Mouse (Mus musculus): Measurements from ENCODE around the gene Pik3r5. TPM values are rescaled to one million over a fixed set of nuclear protein-coding genes. Genes with fewer than 3 reads are reported as not detected.

Pik3r5 gene
- total and polyA plus RNA-seq, 2 experiments from 2014 or later = 0.82 to 2.0 TPM

DNA sequence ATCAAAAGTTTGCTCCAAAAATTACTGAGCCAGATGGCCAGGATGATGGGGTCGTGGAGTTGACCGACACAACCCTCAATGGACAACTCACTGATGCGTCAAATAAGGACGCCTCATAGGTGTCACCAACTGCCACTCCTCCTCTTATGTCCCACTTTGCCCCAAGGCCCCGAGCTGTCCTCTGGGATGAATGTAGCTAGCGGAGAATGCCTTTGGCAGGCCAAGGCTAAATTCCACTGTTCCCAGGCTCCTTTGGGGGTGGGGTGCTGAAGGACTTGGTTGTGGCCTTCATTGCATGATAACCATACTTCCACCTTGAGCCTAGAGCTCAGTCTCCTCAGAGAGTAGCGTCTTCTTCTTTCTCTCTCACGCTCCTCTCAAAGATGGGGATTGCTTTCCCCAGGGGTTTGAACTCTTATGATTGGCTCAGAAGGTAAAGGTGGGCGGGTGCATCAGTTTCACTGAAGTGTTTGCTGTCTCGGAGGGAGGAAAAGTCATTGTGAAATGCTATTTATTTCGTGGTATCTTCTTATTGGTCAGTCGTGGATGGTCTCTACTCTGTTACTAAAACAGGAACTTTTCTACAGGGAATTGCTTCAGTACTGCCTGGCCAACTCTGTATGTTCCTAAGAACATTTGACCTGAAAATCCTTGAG, 11.2 kb downstream of the Pik3r5 start:
- H3K27ac ChIP-seq (ENCODE audit: low read depth) = no peak overlapping the region
- TF ChIP-seq EP300 (IDR thresholded peaks at IDR 0.05; ENCODE audit: low read depth) = no peak
- TF ChIP-seq CTCF (IDR thresholded peaks at IDR 0.05; ENCODE audit: low read depth) = no peak
- H3K4me1 ChIP-seq (ENCODE audit: control insufficient read depth, insufficient read depth) = no peaks in the 10 kb centered on the region
- H3K36me3 ChIP-seq (replicated peaks; ENCODE audit: control insufficient read depth, insufficient read depth, low read length) = no peaks in the 10 kb centered on the region
- H3K4me3 ChIP-seq (ENCODE audit: low read depth, low read length) = no peak overlapping the region
- H3K9ac ChIP-seq (replicated peaks; ENCODE audit: low read depth, low read length) = no peak overlapping the region
- no peak overlapping the region for H3K4me2 ChIP-seq (ENCODE audit: low read depth, low read length)
- ATAC-seq (ENCODE audit: insufficient read depth, low read depth) (no peak), DNase-seq (ENCODE audit: low spot score) (no peak)
- WGBS = 72% methylated on average over 12 of the region's 12 CpGs
- no peaks in the 10 kb centered on the region for H3K27me3 ChIP-seq (ENCODE audit: control insufficient read depth, insufficient read depth, low read length)
- no peaks in the 10 kb centered on the region for H3K9me3 ChIP-seq (replicated peaks; ENCODE audit: control insufficient read depth, low read length)

DNA sequence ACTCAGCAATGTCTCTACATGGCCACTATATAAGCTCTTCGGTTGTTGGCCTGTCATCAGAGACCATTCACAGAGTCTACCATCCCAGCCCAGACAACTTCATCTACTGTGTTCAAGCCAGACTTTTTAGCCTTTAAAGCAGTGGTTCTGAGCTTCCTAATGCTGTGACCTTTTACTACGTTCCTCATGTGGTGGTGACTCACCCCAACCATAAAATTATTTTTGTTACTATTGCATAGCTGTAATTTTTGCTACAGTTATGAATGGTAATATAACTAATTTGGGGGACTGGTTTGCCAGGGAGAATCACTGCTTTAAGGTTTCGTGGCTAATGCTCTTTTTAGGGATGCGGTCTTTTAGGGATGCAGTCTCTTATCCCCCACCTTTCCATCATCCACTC, 14.0 kb downstream of the Pik3r5 start:
- ATAC-seq (ENCODE audit: insufficient read depth, low read depth) (no peak), DNase-seq (ENCODE audit: low spot score) (no peak)
- Histone ChIP-seq H3K36me3 (replicated peaks; ENCODE audit: control insufficient read depth, insufficient read depth, low read length) (no peaks in the 10 kb centered on the region), H3K27me3 (ENCODE audit: control insufficient read depth, insufficient read depth, low read length) (no peaks in the 10 kb centered on the region), H3K4me1 (ENCODE audit: control insufficient read depth, insufficient read depth) (0 out of 2 replicates have a peak, but pooled peaks cover 2% of the 10 kb centered on the region), H3K27ac (ENCODE audit: low read depth) (no peak overlapping the region), H3K4me3 (ENCODE audit: low read depth, low read length) (no peak overlapping the region), H3K4me2 (ENCODE audit: low read depth, low read length) (no peak overlapping the region), H3K9me3 (replicated peaks; ENCODE audit: control insufficient read depth, low read length) (no peaks in the 10 kb centered on the region), H3K9ac (replicated peaks; ENCODE audit: low read depth, low read length) (no peak overlapping the region)
- WGBS = 76% methylated on average over 4 of the region's 4 CpGs
- TF ChIP-seq CTCF (IDR thresholded peaks at IDR 0.05; ENCODE audit: low read depth) = no peak
- no peak for TF ChIP-seq EP300 (IDR thresholded peaks at IDR 0.05; ENCODE audit: low read depth)

DNA sequence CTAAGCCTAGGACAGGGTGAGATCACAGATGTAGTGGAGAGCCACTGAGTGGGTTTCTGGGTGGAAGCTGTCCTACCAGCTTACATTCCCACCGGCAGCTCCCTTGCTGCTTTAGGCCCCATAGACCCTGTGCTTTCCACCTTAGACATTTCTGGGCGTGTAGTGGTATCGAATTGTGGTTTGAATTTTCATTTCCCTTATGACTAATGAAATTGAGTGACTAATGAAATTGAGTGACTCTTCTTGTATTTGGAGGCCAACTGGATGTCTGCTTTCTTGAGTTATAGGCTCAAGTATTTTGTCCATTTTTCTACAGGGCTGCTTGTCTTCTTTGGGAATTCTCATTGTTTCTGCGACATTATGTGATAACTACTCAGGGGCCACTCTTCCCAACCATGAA, 14.6 kb downstream of the Pik3r5 start:
- Histone ChIP-seq H3K27ac (ENCODE audit: low read depth) (no peak overlapping the region), H3K9ac (replicated peaks; ENCODE audit: low read depth, low read length) (no peak overlapping the region), H3K4me3 (ENCODE audit: low read depth, low read length) (no peak overlapping the region), H3K27me3 (ENCODE audit: control insufficient read depth, insufficient read depth, low read length) (no peaks in the 10 kb centered on the region), H3K4me2 (ENCODE audit: low read depth, low read length) (no peak overlapping the region), H3K9me3 (replicated peaks; ENCODE audit: control insufficient read depth, low read length) (no peaks in the 10 kb centered on the region), H3K36me3 (replicated peaks; ENCODE audit: control insufficient read depth, insufficient read depth, low read length) (no peaks in the 10 kb centered on the region), H3K4me1 (ENCODE audit: control insufficient read depth, insufficient read depth) (peaks cover 8% of the 10 kb centered on the region; the same call in 1 of the 2 replicates)
- no peak for TF ChIP-seq CTCF (IDR thresholded peaks at IDR 0.05; ENCODE audit: low read depth)
- no peak for TF ChIP-seq EP300 (IDR thresholded peaks at IDR 0.05; ENCODE audit: low read depth)
- 85% methylated on average over 4 of the region's 4 CpGs for WGBS
- DNase-seq (ENCODE audit: low spot score) = no peak
- no peak for ATAC-seq (ENCODE audit: insufficient read depth, low read depth)

DNA sequence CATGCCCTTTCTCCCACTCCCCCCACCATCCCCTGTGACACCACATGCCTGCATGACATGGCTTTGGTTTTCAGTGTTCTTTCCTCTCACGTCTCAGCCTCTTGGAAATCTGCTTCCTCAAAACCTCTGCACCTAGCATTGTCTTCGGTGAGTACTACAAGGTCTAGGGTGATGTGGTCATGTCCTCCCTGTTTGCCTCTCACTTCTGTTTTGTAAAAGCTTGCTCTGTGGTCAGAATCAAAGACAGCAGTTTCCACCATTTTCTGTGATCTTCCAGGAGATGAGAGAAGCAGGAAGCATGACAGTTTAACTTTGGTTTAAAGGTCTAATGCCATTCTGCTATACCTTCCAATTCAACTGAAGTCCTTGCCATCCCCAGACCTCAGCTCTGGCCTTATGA, 15.3 kb downstream of the Pik3r5 start:
- H3K9me3 ChIP-seq (replicated peaks; ENCODE audit: control insufficient read depth, low read length) = no peaks in the 10 kb centered on the region
- peaks cover 8% of the 10 kb centered on the region; the same call in 1 of the 2 replicates for H3K4me1 ChIP-seq (ENCODE audit: control insufficient read depth, insufficient read depth)
- H3K9ac ChIP-seq (replicated peaks; ENCODE audit: low read depth, low read length) = no peak overlapping the region
- DNase-seq (ENCODE audit: low spot score) = no peak
- 69% methylated on average over 2 of the region's 2 CpGs for WGBS
- no peak overlapping the region for H3K4me2 ChIP-seq (ENCODE audit: low read depth, low read length)
- no peak for TF ChIP-seq CTCF (IDR thresholded peaks at IDR 0.05; ENCODE audit: low read depth)
- no peak for TF ChIP-seq EP300 (IDR thresholded peaks at IDR 0.05; ENCODE audit: low read depth)
- no peaks in the 10 kb centered on the region for H3K27me3 ChIP-seq (ENCODE audit: control insufficient read depth, insufficient read depth, low read length)
- no peak for ATAC-seq (ENCODE audit: insufficient read depth, low read depth)
- no peak overlapping the region for H3K4me3 ChIP-seq (ENCODE audit: low read depth, low read length)
- H3K36me3 ChIP-seq (replicated peaks; ENCODE audit: control insufficient read depth, insufficient read depth, low read length) = no peaks in the 10 kb centered on the region
- H3K27ac ChIP-seq (ENCODE audit: low read depth) = no peak overlapping the region

DNA sequence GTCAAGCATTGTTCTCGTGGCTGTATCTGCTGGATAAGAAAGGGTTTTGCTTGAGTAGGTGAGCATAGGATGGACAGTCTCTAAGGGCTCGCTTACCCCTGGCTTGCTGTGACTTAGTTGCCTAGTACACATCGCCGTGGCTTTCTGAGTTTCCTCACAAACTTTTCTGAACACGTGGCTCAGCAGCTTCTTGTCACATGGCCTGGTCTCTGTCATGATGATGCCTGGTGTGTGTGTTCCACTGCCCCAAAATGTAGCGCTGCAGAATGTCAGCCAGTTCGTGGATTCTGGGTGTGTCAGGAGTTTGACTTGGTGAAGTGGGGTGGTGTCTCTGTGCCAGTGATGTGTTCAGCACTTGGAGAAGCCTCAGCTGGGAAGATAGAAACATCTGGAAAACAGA, 16.4 kb downstream of the Pik3r5 start:
- no peak overlapping the region for H3K4me2 ChIP-seq (ENCODE audit: low read depth, low read length)
- H3K27me3 ChIP-seq (ENCODE audit: control insufficient read depth, insufficient read depth, low read length) = no peaks in the 10 kb centered on the region
- WGBS = 71% methylated on average over 7 of the region's 7 CpGs
- H3K4me1 ChIP-seq (ENCODE audit: control insufficient read depth, insufficient read depth) = peaks cover 8% of the 10 kb centered on the region; the same call in 1 of the 2 replicates
- no peaks in the 10 kb centered on the region for H3K36me3 ChIP-seq (replicated peaks; ENCODE audit: control insufficient read depth, insufficient read depth, low read length)
- ATAC-seq (ENCODE audit: insufficient read depth, low read depth) = no peak
- TF ChIP-seq EP300 (IDR thresholded peaks at IDR 0.05; ENCODE audit: low read depth) = no peak
- no peak for TF ChIP-seq CTCF (IDR thresholded peaks at IDR 0.05; ENCODE audit: low read depth)
- no peak overlapping the region for H3K9ac ChIP-seq (replicated peaks; ENCODE audit: low read depth, low read length)
- H3K4me3 ChIP-seq (ENCODE audit: low read depth, low read length) = no peak overlapping the region
- DNase-seq (ENCODE audit: low spot score) = no peak
- no peak overlapping the region for H3K27ac ChIP-seq (ENCODE audit: low read depth)
- H3K9me3 ChIP-seq (replicated peaks; ENCODE audit: control insufficient read depth, low read length) = no peaks in the 10 kb centered on the region

DNA sequence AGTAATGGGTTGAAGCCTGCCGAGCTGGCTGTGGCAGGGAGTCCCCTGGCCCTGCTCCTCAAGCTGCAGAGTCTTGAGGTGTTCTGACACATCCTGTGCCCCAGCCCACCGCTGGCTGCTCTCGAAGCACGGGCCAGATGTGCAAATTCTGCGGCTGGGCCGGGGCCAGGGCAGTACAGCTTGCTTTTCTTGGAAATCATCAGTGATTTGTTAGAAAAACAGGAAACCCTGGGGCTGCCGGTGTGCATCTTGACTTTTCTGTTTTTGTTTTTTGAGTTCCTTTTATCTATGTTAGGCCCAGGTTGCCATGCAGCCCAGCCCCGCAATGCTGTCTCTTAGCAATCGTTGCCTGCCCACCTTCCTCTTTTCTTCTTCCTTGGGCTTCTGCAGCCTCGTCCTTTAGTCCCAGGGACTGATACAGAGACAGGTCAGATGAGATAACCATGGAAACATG, 19.4 kb downstream of the Pik3r5 start:
- no peak for DNase-seq (ENCODE audit: low spot score)
- peaks cover 8% of the 10 kb centered on the region; the same call in 1 of the 2 replicates for H3K4me1 ChIP-seq (ENCODE audit: control insufficient read depth, insufficient read depth)
- no peaks in the 10 kb centered on the region for H3K27me3 ChIP-seq (ENCODE audit: control insufficient read depth, insufficient read depth, low read length)
- no peak for ATAC-seq (ENCODE audit: insufficient read depth, low read depth)
- no peak overlapping the region for H3K27ac ChIP-seq (ENCODE audit: low read depth)
- H3K9me3 ChIP-seq (replicated peaks; ENCODE audit: control insufficient read depth, low read length) = no peaks in the 10 kb centered on the region
- WGBS = 41% methylated on average over 10 of the region's 10 CpGs
- no peak overlapping the region for H3K4me2 ChIP-seq (ENCODE audit: low read depth, low read length)
- no peak for TF ChIP-seq EP300 (IDR thresholded peaks at IDR 0.05; ENCODE audit: low read depth)
- TF ChIP-seq CTCF (IDR thresholded peaks at IDR 0.05; ENCODE audit: low read depth) = no peak
- no peaks in the 10 kb centered on the region for H3K36me3 ChIP-seq (replicated peaks; ENCODE audit: control insufficient read depth, insufficient read depth, low read length)
- no peak overlapping the region for H3K9ac ChIP-seq (replicated peaks; ENCODE audit: low read depth, low read length)
- H3K4me3 ChIP-seq (ENCODE audit: low read depth, low read length) = no peak overlapping the region
